Mouse (Mus musculus): ENCODE measurements around the gene Hist3h2ba. TPM values are rescaled to one million over a fixed set of nuclear protein-coding genes. Genes with fewer than 3 reads are reported as not detected.

The Hist3h2ba gene
- total and polyA plus RNA-seq, 2 experiments = 0.37 TPM; not detected in 1

GRCm38 (mm10) chr11:58981541-58982447 lies 33.1 kb downstream of the Hist3h2ba start:
- TF ChIP-seq POLR2A (IDR thresholded peaks at IDR 0.05; ENCODE audit: extremely low read depth, insufficient read depth, low read length) = no peak
- TF ChIP-seq CTCF (IDR thresholded peaks at IDR 0.05; ENCODE audit: low read depth, low read length) = peak; percentile 35
- Histone ChIP-seq H3K79me2 (ENCODE audit: control insufficient read depth, insufficient read depth, low read length) (peaks cover 21% of the 10 kb centered on the region; the same call in 1 of the 2 replicates), H3K27me3 (ENCODE audit: control insufficient read depth, insufficient read depth, low read length) (no peaks in the 10 kb centered on the region), H3K36me3 (ENCODE audit: control insufficient read depth, insufficient read depth, low read length) (peaks cover 23% of the 10 kb centered on the region), H3K9ac (ENCODE audit: low read depth, low read length) (no peak overlapping the region), H3K4me3 (ENCODE audit: insufficient read depth, low read depth, low read length) (no peak overlapping the region), H3K4me1 (ENCODE audit: control insufficient read depth, insufficient read depth, low read length) (peaks cover 11% of the 10 kb centered on the region), H3K27ac (replicated peaks; ENCODE audit: insufficient read depth, low read depth, low read length) (no peak overlapping the region)
- WGBS = 81% methylated on average over 14 of the region's 14 CpGs
- DNase-seq (ENCODE audit: extremely low read depth, low read depth, low spot score) = peak; percentile 35

- peaks cover 23% of the 10 kb centered on the region for H3K36me3 ChIP-seq (ENCODE audit: control insufficient read depth, insufficient read depth, low read length)
Observed at GRCm38 (mm10) chr11:58982471-58983097, 33.9 kb downstream of the Hist3h2ba start.

GRCm38 (mm10) chr11:58983691-58984341 lies 35.1 kb downstream of the Hist3h2ba start:
- H3K27me3 ChIP-seq (ENCODE audit: control insufficient read depth, insufficient read depth, low read length) = no peaks in the 10 kb centered on the region
- no peak for TF ChIP-seq POLR2A (IDR thresholded peaks at IDR 0.05; ENCODE audit: extremely low read depth, insufficient read depth, low read length)
- no peak for TF ChIP-seq CTCF (IDR thresholded peaks at IDR 0.05; ENCODE audit: low read depth, low read length)
- WGBS = 88% methylated on average over 6 of the region's 6 CpGs
- peaks cover 15% of the 10 kb centered on the region; the same call in 1 of the 2 replicates for H3K79me2 ChIP-seq (ENCODE audit: control insufficient read depth, insufficient read depth, low read length)
- no peak overlapping the region for H3K9ac ChIP-seq (ENCODE audit: low read depth, low read length)
- H3K4me3 ChIP-seq (ENCODE audit: insufficient read depth, low read depth, low read length) = no peak overlapping the region
- no peak overlapping the region for H3K27ac ChIP-seq (replicated peaks; ENCODE audit: insufficient read depth, low read depth, low read length)
- DNase-seq (ENCODE audit: extremely low read depth, low read depth, low spot score) = no peak
- H3K36me3 ChIP-seq (ENCODE audit: control insufficient read depth, insufficient read depth, low read length) = peaks cover 28% of the 10 kb centered on the region
- H3K4me1 ChIP-seq (ENCODE audit: control insufficient read depth, insufficient read depth, low read length) = peaks cover 11% of the 10 kb centered on the region

More at GRCm38 (mm10) chr11:58982471-58983097, 33.9 kb downstream of the Hist3h2ba start:
- H3K4me1 ChIP-seq (ENCODE audit: control insufficient read depth, insufficient read depth, low read length) = peaks cover 11% of the 10 kb centered on the region
- no peak overlapping the region for H3K9ac ChIP-seq (ENCODE audit: low read depth, low read length)
- no peak for TF ChIP-seq CTCF (IDR thresholded peaks at IDR 0.05; ENCODE audit: low read depth, low read length)
- no peak for TF ChIP-seq POLR2A (IDR thresholded peaks at IDR 0.05; ENCODE audit: extremely low read depth, insufficient read depth, low read length)
- WGBS = 90% methylated on average over 18 of the region's 18 CpGs
- H3K27me3 ChIP-seq (ENCODE audit: control insufficient read depth, insufficient read depth, low read length) = no peaks in the 10 kb centered on the region
- H3K4me3 ChIP-seq (ENCODE audit: insufficient read depth, low read depth, low read length) = no peak overlapping the region
- DNase-seq (ENCODE audit: extremely low read depth, low read depth, low spot score) = no peak
- no peak overlapping the region for H3K27ac ChIP-seq (replicated peaks; ENCODE audit: insufficient read depth, low read depth, low read length)
- H3K79me2 ChIP-seq (ENCODE audit: control insufficient read depth, insufficient read depth, low read length) = peaks cover 21% of the 10 kb centered on the region; the same call in 1 of the 2 replicates

GRCm38 (mm10) chr11:58984657-58985056 lies 35.9 kb downstream of the Hist3h2ba start:
- peaks cover 35% of the 10 kb centered on the region for H3K36me3 ChIP-seq (ENCODE audit: control insufficient read depth, insufficient read depth, low read length)
- WGBS = 94% methylated on average over 7 of the region's 7 CpGs
- H3K9ac ChIP-seq (ENCODE audit: low read depth, low read length) = no peak overlapping the region
- H3K79me2 ChIP-seq (ENCODE audit: control insufficient read depth, insufficient read depth, low read length) = peaks cover 15% of the 10 kb centered on the region; the same call in 1 of the 2 replicates
- no peak overlapping the region for H3K4me3 ChIP-seq (ENCODE audit: insufficient read depth, low read depth, low read length)
- H3K27ac ChIP-seq (replicated peaks; ENCODE audit: insufficient read depth, low read depth, low read length) = no peak overlapping the region
- H3K4me1 ChIP-seq (ENCODE audit: control insufficient read depth, insufficient read depth, low read length) = peaks cover 7% of the 10 kb centered on the region
- DNase-seq (ENCODE audit: extremely low read depth, low read depth, low spot score) = no peak
- TF ChIP-seq POLR2A (IDR thresholded peaks at IDR 0.05; ENCODE audit: extremely low read depth, insufficient read depth, low read length) (no peak), CTCF (IDR thresholded peaks at IDR 0.05; ENCODE audit: low read depth, low read length) (no peak)
- H3K27me3 ChIP-seq (ENCODE audit: control insufficient read depth, insufficient read depth, low read length) = no peaks in the 10 kb centered on the region

- no peak overlapping the region for H3K27ac ChIP-seq (replicated peaks; ENCODE audit: insufficient read depth, low read depth, low read length)
- DNase-seq (ENCODE audit: extremely low read depth, low read depth, low spot score) = no peak
- 83% methylated on average over 3 of the region's 3 CpGs for WGBS
- no peaks in the 10 kb centered on the region for H3K27me3 ChIP-seq (ENCODE audit: control insufficient read depth, insufficient read depth, low read length)
- peaks cover 35% of the 10 kb centered on the region for H3K36me3 ChIP-seq (ENCODE audit: control insufficient read depth, insufficient read depth, low read length)
- peaks cover 12% of the 10 kb centered on the region; the same call in 1 of the 2 replicates for H3K79me2 ChIP-seq (ENCODE audit: control insufficient read depth, insufficient read depth, low read length)
- H3K4me1 ChIP-seq (ENCODE audit: control insufficient read depth, insufficient read depth, low read length) = peaks cover 3% of the 10 kb centered on the region
- H3K4me3 ChIP-seq (ENCODE audit: insufficient read depth, low read depth, low read length) = no peak overlapping the region
- TF ChIP-seq POLR2A (IDR thresholded peaks at IDR 0.05; ENCODE audit: extremely low read depth, insufficient read depth, low read length) = no peak
- TF ChIP-seq CTCF (IDR thresholded peaks at IDR 0.05; ENCODE audit: low read depth, low read length) = no peak
- no peak overlapping the region for H3K9ac ChIP-seq (ENCODE audit: low read depth, low read length)
Observed at GRCm38 (mm10) chr11:58985299-58985917, 36.7 kb downstream of the Hist3h2ba start.
